Mouse (Mus musculus): ENCODE results near the gene Rps29.
"Not testable (repeated sequence)": the region's sequence is repeated elsewhere in the genome, so short reads cannot be mapped to it uniquely, and the experiment has no call there.

Gene Rps29

DNA sequence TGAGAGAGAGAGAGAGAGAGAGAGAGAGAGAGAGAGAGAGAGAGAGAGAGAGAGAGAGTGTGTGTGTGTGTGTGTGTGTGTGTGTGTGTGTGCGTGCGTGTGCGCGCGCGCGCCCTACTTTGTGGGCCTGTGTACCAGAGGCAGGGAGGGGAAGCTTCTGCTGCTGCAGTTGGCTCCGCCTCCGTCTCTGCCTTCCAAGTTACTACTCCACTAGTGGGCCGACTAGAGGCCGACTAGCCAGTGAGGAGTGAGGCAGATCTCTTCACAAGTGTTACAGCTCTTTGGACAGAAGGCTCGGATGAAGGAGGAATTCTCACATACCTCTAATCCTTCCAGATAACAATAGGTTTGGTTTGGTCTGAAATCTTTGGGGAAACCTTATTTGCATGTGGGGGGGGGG is 20.4 kb upstream of the Rps29 start:
- no peak for DNase-seq (ENCODE audit: low read depth in 2 of 2, low spot score in 2 of 2)

- no peak for DNase-seq (ENCODE audit: low read depth in 2 of 2, low spot score in 2 of 2)
These were observed 18.5 kb upstream of the Rps29 start for GRCm38 (mm10) chr12:69177526-69177925.

GRCm38 (mm10) chr12:69175975-69176374 is 17.0 kb upstream of the Rps29 start:
- DNase-seq (ENCODE audit: low read depth in 2 of 2, low spot score in 2 of 2) = no peak

GRCm38 (mm10) chr12:69171307-69171706 is 12.3 kb upstream of the Rps29 start:
- no peak for DNase-seq (ENCODE audit: low read depth in 2 of 2, low spot score in 2 of 2)

- peak; percentile 85 to 89 for DNase-seq (ENCODE audit: low read depth in 2 of 2, low spot score in 2 of 2)
These were observed 9.6 kb upstream of the Rps29 start, which contains the start of gene Lrr1 for GRCm38 (mm10) chr12:69168461-69169106. Gene Lrr1 (plus strand): TSS chr12:69168814.

DNA sequence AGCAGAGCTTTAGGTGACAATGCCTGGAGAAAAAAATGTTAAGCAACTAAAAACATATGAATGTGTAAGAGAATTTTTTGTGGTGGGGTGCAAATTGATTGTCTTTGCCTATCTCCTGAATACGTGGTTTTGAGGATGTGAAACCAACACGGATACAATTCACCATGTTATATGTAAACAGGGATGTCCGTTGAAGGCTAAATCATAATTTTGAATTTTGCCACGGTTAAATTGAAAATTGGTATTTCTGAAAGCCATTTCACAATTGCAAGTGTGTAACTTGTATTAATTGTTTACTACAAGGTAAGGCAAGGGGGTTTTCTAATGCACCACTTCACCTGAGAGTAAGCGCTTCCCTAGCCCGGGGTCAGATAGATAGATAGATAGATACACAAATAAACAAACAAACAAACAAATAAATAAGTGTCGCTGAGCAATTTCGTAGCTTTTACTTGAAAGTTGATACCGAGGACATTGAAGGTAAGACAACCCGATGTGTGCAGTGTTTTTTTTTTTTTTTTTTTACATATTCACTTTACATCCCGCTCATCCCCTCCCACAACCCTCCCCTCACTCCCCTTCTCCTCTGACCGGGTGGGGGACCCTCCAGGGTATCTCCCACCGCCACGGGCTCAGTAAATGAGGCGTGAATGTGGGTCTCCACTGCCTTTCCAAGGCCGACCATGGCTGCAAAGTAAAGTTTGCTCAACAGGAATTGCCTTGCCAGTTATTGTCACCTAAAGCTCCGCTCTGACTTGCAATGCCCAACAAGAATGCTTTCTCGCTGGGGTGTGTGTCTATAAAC is 8.9 kb upstream of the Rps29 start:
- no peak for DNase-seq (ENCODE audit: low read depth in 2 of 2, low spot score in 2 of 2)

DNA sequence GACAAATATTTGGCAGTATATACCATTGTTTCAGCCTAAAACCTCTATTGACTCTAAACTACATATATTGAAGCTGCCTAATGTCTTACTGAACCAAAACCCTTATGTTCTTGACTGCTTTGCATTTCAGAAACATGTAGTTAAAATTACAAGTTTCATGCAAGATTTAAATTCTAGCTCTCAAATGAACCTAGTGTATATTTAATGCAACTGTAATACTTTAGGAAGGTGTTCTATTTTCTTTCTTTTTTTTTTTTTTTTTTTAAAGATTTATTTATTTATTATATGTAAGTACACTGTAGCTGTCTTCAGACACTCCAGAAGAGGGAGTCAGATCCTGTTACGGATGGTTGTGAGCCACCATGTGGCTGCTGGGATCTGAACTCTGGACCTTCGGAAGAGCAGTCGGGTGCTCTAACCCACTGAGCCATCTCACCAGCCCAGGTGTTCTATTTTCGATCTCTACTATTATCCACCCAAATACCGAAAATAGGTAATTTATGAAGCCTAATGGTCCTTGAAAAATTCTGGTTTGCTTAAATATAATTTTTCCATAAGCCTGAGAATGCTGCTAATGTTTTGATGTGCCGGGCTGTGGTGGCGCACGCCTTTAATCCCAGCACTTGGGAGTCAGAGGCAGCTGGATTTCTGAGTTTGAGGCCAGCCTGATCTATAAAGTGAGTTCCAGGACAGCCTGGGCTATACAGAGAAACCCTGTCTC is 8.0 kb upstream of the Rps29 start:
- DNase-seq (ENCODE audit: low read depth in 2 of 2, low spot score in 2 of 2) = not testable (repeated sequence)

DNA sequence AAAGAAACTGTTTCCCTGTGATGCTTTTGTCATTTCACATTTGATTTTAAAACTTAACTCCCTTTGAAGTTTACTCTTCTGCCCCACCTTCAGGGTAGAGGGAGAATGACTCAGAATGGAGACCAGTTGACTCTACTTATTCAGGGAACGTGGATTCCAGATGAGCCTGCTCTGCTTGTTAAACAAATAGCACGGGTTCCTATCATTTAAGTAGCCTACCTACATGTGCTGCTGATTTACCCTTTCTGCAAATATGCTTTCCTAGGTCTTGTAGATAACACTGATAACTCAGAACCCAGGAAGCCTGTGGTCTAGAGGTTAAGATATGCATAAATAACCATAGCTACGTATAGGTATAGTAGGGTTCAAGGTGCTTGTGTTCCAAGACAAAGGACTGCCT is 5.9 kb upstream of the Rps29 start:
- DNase-seq (ENCODE audit: low read depth in 2 of 2, low spot score in 2 of 2) = no peak

GRCm38 (mm10) chr12:69163586-69163985 is 4.6 kb upstream of the Rps29 start:
- not testable (repeated sequence) for DNase-seq (ENCODE audit: low read depth in 2 of 2, low spot score in 2 of 2)

- not testable (repeated sequence) for DNase-seq (ENCODE audit: low read depth in 2 of 2, low spot score in 2 of 2)
These were observed 1.7 kb upstream of the Rps29 start for GRCm38 (mm10) chr12:69160677-69161076.

DNA sequence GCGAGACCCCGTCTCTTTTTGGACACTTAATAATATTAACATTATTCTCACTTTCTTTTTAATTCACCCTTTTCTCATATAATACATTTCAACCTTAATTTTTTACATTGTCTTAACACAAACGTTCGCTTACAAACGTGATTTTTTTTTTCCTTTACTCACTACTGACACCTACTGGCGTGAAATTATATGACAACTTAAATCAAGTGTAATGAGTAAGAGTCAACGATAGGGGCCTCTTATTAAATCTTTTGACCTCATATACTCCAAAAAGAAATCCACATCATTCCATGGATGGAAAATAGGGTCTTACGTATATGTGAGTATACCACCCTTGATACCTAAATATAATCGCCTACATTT is 573 bp upstream of the Rps29 start:
- peak; percentile 36 to 56 for DNase-seq (ENCODE audit: low read depth in 2 of 2, low spot score in 2 of 2)

DNA sequence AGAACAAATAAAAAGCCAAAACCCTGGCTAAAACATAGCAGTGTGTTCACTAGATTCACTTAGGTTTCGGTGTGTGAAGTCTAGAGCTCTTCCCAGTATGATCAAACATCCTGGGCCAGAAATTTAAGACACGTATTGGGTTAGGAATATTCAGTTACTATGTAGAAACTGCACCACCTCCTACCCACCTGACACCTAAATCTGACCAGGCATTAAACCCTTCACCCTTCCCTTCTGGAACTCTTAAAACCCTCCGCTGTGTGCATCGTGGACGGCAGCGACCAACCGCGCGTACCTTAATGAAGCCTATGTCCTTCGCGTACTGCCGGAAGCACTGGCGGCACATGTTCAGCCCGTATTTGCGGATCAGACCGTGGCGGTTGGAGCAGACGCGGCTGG is 621 bp downstream of the Rps29 start:
- no peak for DNase-seq (ENCODE audit: low read depth in 2 of 2, low spot score in 2 of 2)

DNA sequence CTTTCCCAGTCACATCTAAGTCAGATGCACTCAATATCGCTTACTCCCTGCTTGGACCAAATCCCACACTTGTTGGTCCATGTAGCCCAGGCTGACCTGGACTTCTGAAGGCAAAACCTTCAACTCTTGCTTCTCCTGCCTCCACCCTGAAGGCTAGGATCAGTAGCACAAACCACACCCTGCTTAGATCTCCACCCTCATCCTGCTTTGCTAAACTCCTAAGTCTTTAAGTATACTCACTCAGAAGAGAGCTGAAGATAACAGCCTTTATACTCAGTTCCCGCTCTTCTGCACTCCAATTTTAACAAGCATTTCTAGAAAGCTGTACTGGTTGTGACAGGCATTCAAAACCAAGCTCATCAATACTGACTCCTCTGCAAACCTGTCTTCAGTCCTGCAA is 1.9 kb downstream of the Rps29 start:
- DNase-seq (ENCODE audit: low read depth in 2 of 2, low spot score in 2 of 2) = no peak

- no peak for DNase-seq (ENCODE audit: low read depth in 2 of 2, low spot score in 2 of 2)
These were observed 2.5 kb downstream of the Rps29 start for GRCm38 (mm10) chr12:69156436-69156835.

- no peak for DNase-seq (ENCODE audit: low read depth in 2 of 2, low spot score in 2 of 2)
These were observed 3.1 kb downstream of the Rps29 start for GRCm38 (mm10) chr12:69155923-69156322.

- DNase-seq (ENCODE audit: low read depth in 2 of 2, low spot score in 2 of 2) = no peak
These were observed 8.9 kb downstream of the Rps29 start for GRCm38 (mm10) chr12:69150049-69150448.

- no peak for DNase-seq (ENCODE audit: low read depth in 2 of 2, low spot score in 2 of 2)
These were observed 11.7 kb downstream of the Rps29 start for GRCm38 (mm10) chr12:69147166-69147735.

- no peak for DNase-seq (ENCODE audit: low read depth in 2 of 2, low spot score in 2 of 2)
These were observed 15.5 kb downstream of the Rps29 start for GRCm38 (mm10) chr12:69143460-69143859.

GRCm38 (mm10) chr12:69139841-69140240 is 19.1 kb downstream of the Rps29 start:
- DNase-seq (ENCODE audit: low read depth in 2 of 2, low spot score in 2 of 2) = no peak

DNA sequence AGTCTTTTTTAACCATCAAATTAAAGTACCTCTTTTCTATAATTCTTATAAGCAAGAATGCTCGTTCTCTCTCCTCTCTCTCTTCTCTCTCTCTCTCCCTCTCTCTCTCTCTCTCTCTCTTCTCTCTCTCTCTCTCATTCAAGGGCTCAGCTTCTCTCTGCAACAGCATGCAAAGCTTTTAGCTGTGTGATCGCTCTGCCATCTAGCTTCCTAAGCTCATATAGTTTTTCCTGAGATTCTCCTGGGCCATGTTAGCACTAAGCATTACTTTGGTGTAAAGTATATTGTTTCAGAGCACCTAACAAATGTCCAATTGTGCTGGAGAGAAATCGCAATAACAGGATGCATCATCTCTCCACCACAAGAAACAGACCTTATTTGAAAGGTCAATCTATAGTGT is 19.8 kb downstream of the Rps29 start:
- DNase-seq (ENCODE audit: low read depth in 2 of 2, low spot score in 2 of 2) = no peak

- peak in 1 of 2 experiments; percentile 17 for DNase-seq (ENCODE audit: low read depth in 2 of 2, low spot score in 2 of 2)
These were observed 27.0 kb downstream of the Rps29 start for GRCm38 (mm10) chr12:69131981-69132380.

DNA sequence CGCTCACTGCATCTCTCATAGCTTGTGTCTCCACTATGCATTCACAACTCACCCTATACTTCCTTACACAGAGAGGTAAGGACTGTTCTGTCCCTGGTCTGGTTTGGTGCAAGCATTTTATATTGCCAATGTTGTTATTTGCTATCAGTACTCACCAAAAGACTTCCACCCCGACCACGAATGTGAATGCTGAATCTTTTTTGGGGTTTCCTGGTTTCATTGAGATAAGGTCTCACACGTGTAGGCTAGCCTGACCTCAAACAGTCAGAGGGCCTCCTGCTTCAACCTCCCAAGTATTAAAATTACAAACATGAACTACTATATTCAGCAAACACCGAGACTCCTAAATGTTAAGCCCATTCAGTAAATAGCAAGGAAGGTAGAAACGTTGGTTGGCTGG is 27.7 kb downstream of the Rps29 start:
- DNase-seq (ENCODE audit: low read depth in 2 of 2, low spot score in 2 of 2) = no peak

All from CD8-positive naive resting alpha-beta T cell, adult 2 months (primary cell).